21 mouse cellular contexts compared by ENCODE assay signal in genomic region chr15:87290987-87291529, GRCm38 (mm10).
DNase-seq lines count a peak whose midpoint lies in the region; ATAC-seq lines count a peak whose summit lies in the region.
"Had no signal": no experiment of that assay in that cellular context is flagged by ENCODE, and none has a peak within 500 bp of the region (broad histone marks: within the 10 kb centered on the region; RNA-seq: fewer than 3 reads in every experiment).

No protein-coding gene starts in this region.

- no peak overlapping the region for H3K27ac ChIP-seq in kidney, embryonic 14.5 days (ENCODE audit: low read depth, low read length)
- H3K27ac ChIP-seq in kidney, embryonic 16.5 days (ENCODE audit: low read length) = peak overlapping the region; percentile 66
- H3K27ac ChIP-seq: embryonic facial prominence, embryonic 13.5 days; embryonic facial prominence, embryonic 15.5 days; forebrain, embryonic 10.5 days; forebrain, embryonic 12.5 days had no signal

- peak; percentile 83 for ATAC-seq in kidney, embryonic 14.5 days (ENCODE audit: low FRiP score, low TSS enrichment)
- peak; percentile 59 for ATAC-seq in kidney, embryonic 16.5 days (ENCODE audit: low FRiP score, low TSS enrichment)
- ATAC-seq: forebrain, embryonic 14.5 days; forebrain, embryonic 16.5 days had no signal

- H3K4me1 ChIP-seq in kidney, embryonic 14.5 days (ENCODE audit: control insufficient read depth, insufficient read depth, low read length) = no peaks in the 10 kb centered on the region
- H3K4me1 ChIP-seq in kidney, embryonic 16.5 days (ENCODE audit: insufficient read depth, low read length) = no peaks in the 10 kb centered on the region
- H3K4me1 ChIP-seq: embryonic facial prominence, embryonic 13.5 days; embryonic facial prominence, embryonic 15.5 days; forebrain, embryonic 12.5 days had no signal

- H3K27me3 ChIP-seq in kidney, embryonic 14.5 days (ENCODE audit: control insufficient read depth, insufficient read depth, low read length) = no peaks in the 10 kb centered on the region
- H3K27me3 ChIP-seq in kidney, embryonic 16.5 days (ENCODE audit: insufficient read depth, low read length) = no peaks in the 10 kb centered on the region
- H3K27me3 ChIP-seq: embryonic facial prominence, embryonic 13.5 days; embryonic facial prominence, embryonic 15.5 days; forebrain, embryonic 12.5 days had no signal

- no peak overlapping the region for H3K9ac ChIP-seq in kidney, embryonic 14.5 days (ENCODE audit: low read depth, low read length)
- no peak overlapping the region for H3K9ac ChIP-seq in kidney, embryonic 16.5 days (replicated peaks; ENCODE audit: low read length)
- H3K9ac ChIP-seq: embryonic facial prominence, embryonic 13.5 days; embryonic facial prominence, embryonic 15.5 days; forebrain, embryonic 12.5 days had no signal

- no peaks in the 10 kb centered on the region for H3K36me3 ChIP-seq in kidney, embryonic 14.5 days (ENCODE audit: control insufficient read depth, insufficient read depth, low read length)
- H3K36me3 ChIP-seq in kidney, embryonic 16.5 days (ENCODE audit: insufficient read depth, low read length) = no peaks in the 10 kb centered on the region
- H3K36me3 ChIP-seq: embryonic facial prominence, embryonic 13.5 days; embryonic facial prominence, embryonic 15.5 days; forebrain, embryonic 10.5 days; forebrain, embryonic 12.5 days had no signal

- DNase-seq in kidney, postnatal 14 days = no peak
- no peak for DNase-seq in kidney, postnatal 36 days
- DNase-seq: adrenal gland, adult 2 months; adrenal gland, postnatal 10 days; adrenal gland, postnatal 25 days; cerebellum, adult 11 months; cerebellum, adult 18-20 months; cerebellum, adult 8-10 months; cerebellum, adult 9-11 months; cerebellum, postnatal 14 days; cerebellum, postnatal 36 days; embryo, embryonic 11 days had no signal

- no peaks in the 10 kb centered on the region for H3K9me3 ChIP-seq in kidney, embryonic 14.5 days (ENCODE audit: control insufficient read depth, low read length)
- 0 out of 2 replicates have a peak, but pooled peaks cover 5% of the 10 kb centered on the region for H3K9me3 ChIP-seq in kidney, embryonic 16.5 days (ENCODE audit: low read length)
- H3K9me3 ChIP-seq: embryonic facial prominence, embryonic 13.5 days; embryonic facial prominence, embryonic 15.5 days; forebrain, embryonic 10.5 days; forebrain, embryonic 12.5 days had no signal

- H3K4me3 ChIP-seq in kidney, embryonic 14.5 days (ENCODE audit: low read length) = no peak overlapping the region
- no peak overlapping the region for H3K4me3 ChIP-seq in kidney, embryonic 16.5 days (ENCODE audit: low read length)
- H3K4me3 ChIP-seq: embryonic facial prominence, embryonic 13.5 days; embryonic facial prominence, embryonic 15.5 days; erythroblast, embryonic 14.5 days; forebrain, embryonic 10.5 days; forebrain, embryonic 12.5 days had no signal

- 34% methylated on average over 7 of the region's 7 CpGs for WGBS in kidney, embryonic 14.5 days
- WGBS in kidney, embryonic 16.5 days = 35% methylated on average over 7 of the region's 7 CpGs

- no peak overlapping the region for H3K4me2 ChIP-seq in kidney, embryonic 14.5 days (replicated peaks; ENCODE audit: low read depth, low read length)
- H3K4me2 ChIP-seq in kidney, embryonic 16.5 days (replicated peaks; ENCODE audit: low read depth, low read length) = no peak overlapping the region
- H3K4me2 ChIP-seq: embryonic facial prominence, embryonic 13.5 days; embryonic facial prominence, embryonic 15.5 days; forebrain, embryonic 12.5 days had no signal
